Mouse (Mus musculus): ENCODE measurements at regions not wholly inside any gene's neighbourhood (a gene's known extent, or its start where the extent isn't known, plus 50 kb on each side); places are given as distances from the start of the nearest gene placed in this dataset.
"Not testable (repeated sequence)": the region's sequence is repeated elsewhere in the genome, so short reads cannot be mapped to it uniquely, and the experiment has no call there.

DNA sequence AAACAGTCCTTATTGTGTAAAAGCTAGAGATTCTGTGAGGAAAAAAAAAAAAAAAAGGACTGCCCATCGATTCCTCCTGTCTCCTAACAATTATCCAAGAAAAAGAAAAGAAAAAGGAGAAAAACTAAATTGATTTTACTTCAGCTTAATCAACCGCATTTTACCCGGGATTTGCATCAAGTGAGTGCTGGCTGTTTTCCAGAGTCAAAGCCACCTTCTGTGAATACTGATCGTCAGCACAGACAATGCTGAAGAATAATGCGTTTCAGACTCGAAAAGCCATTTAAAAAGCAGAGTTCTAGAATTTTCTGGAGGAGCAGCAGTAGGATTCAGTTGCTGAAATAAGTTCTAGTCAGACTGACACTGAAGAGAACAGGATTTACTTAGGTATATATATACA is 131.1 kb downstream of the Kcnk1 start:
- Histone ChIP-seq H3K4me2 (ENCODE audit: low read depth, low read length) (no peak overlapping the region), H3K4me3 (ENCODE audit: low read length) (no peak overlapping the region), H3K9ac (ENCODE audit: low read length) (no peak overlapping the region), H3K36me3 (ENCODE audit: control insufficient read depth, insufficient read depth) (no peaks in the 10 kb centered on the region), H3K9me3 (replicated peaks; ENCODE audit: control insufficient read depth, low read length) (no peaks in the 10 kb centered on the region), H3K27me3 (ENCODE audit: control insufficient read depth, insufficient read depth, low read length) (no peaks in the 10 kb centered on the region), H3K4me1 (ENCODE audit: control insufficient read depth, insufficient read depth, low read length) (no peaks in the 10 kb centered on the region), H3K27ac (ENCODE audit: low read length) (no peak overlapping the region)
- ATAC-seq (replicated peaks; ENCODE audit: extremely low read depth, insufficient read depth, low FRiP score), result no peak
- WGBS, result 70% methylated on average over 6 of the region's 6 CpGs

DNA sequence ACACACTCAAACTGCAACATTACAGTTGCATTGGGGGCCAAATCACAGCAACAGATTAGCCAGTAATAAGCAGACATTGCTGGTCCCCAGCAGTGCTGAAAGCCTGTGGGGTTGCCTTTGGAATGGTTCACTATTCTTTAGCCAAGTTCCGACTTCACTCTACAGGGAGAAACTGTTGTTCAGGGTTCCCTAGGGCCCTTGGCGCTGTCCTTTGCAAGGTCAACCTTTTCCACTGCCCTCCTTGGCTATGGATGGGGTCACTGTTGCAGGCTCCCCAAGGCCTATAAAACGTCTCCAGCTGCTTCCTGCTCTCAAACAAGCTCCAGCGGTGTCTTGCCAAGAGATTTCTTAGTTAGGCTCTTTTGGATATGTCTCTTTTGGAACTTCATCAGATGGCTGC is 137.1 kb downstream of the Kcnk1 start:
- 63% methylated on average over 4 of the region's 4 CpGs for WGBS
- Histone ChIP-seq H3K4me2 (ENCODE audit: low read depth, low read length) (no peak overlapping the region), H3K4me3 (ENCODE audit: low read length) (no peak overlapping the region), H3K36me3 (ENCODE audit: control insufficient read depth, insufficient read depth) (no peaks in the 10 kb centered on the region), H3K27me3 (ENCODE audit: control insufficient read depth, insufficient read depth, low read length) (peaks cover 2% of the 10 kb centered on the region; the same call in 1 of the 2 replicates), H3K4me1 (ENCODE audit: control insufficient read depth, insufficient read depth, low read length) (no peaks in the 10 kb centered on the region), H3K9me3 (replicated peaks; ENCODE audit: control insufficient read depth, low read length) (no peaks in the 10 kb centered on the region), H3K27ac (ENCODE audit: low read length) (no peak overlapping the region), H3K9ac (ENCODE audit: low read length) (no peak overlapping the region)
- no peak for ATAC-seq (replicated peaks; ENCODE audit: extremely low read depth, insufficient read depth, low FRiP score)

- not testable (repeated sequence) for H3K4me1 ChIP-seq (ENCODE audit: control insufficient read depth, insufficient read depth, low read length); H3K27me3 ChIP-seq (ENCODE audit: control insufficient read depth, insufficient read depth, low read length); H3K9me3 ChIP-seq (replicated peaks; ENCODE audit: control insufficient read depth, low read length); H3K4me3 ChIP-seq (ENCODE audit: low read length); H3K27ac ChIP-seq (ENCODE audit: low read length); H3K9ac ChIP-seq (ENCODE audit: low read length); ATAC-seq (replicated peaks; ENCODE audit: extremely low read depth, insufficient read depth, low FRiP score); H3K4me2 ChIP-seq (ENCODE audit: low read depth, low read length); H3K36me3 ChIP-seq (ENCODE audit: control insufficient read depth, insufficient read depth)
- WGBS, result 94% methylated on average over 4 of the region's 4 CpGs
These were observed 137.9 kb downstream of the Kcnk1 start for GRCm38 (mm10) chr8:126132918-126133317.

- Histone ChIP-seq H3K36me3 (ENCODE audit: control insufficient read depth, insufficient read depth) (no peaks in the 10 kb centered on the region), H3K4me1 (ENCODE audit: control insufficient read depth, insufficient read depth, low read length) (peaks cover 11% of the 10 kb centered on the region; the same call in 1 of the 2 replicates), H3K9me3 (replicated peaks; ENCODE audit: control insufficient read depth, low read length) (no peaks in the 10 kb centered on the region), H3K4me2 (ENCODE audit: low read depth, low read length) (no peak overlapping the region), H3K27ac (ENCODE audit: low read length) (no peak overlapping the region), H3K9ac (ENCODE audit: low read length) (no peak overlapping the region), H3K4me3 (ENCODE audit: low read length) (no peak overlapping the region), H3K27me3 (ENCODE audit: control insufficient read depth, insufficient read depth, low read length) (peaks cover 27% of the 10 kb centered on the region)
- ATAC-seq (replicated peaks; ENCODE audit: extremely low read depth, insufficient read depth, low FRiP score), result no peak
- WGBS, result 50% methylated on average over 10 of the region's 10 CpGs
These were observed 140.1 kb downstream of the Kcnk1 start for GRCm38 (mm10) chr8:126135100-126135499.

GRCm38 (mm10) chr8:126135573-126135972 is 140.6 kb downstream of the Kcnk1 start:
- peaks cover 30% of the 10 kb centered on the region for H3K27me3 ChIP-seq (ENCODE audit: control insufficient read depth, insufficient read depth, low read length)
- H3K4me2 ChIP-seq (ENCODE audit: low read depth, low read length), result no peak overlapping the region
- no peak overlapping the region for H3K9ac ChIP-seq (ENCODE audit: low read length)
- ATAC-seq (replicated peaks; ENCODE audit: extremely low read depth, insufficient read depth, low FRiP score), result no peak
- H3K9me3 ChIP-seq (replicated peaks; ENCODE audit: control insufficient read depth, low read length), result no peaks in the 10 kb centered on the region
- WGBS, result 65% methylated on average over 3 of the region's 3 CpGs
- no peaks in the 10 kb centered on the region for H3K36me3 ChIP-seq (ENCODE audit: control insufficient read depth, insufficient read depth)
- no peak overlapping the region for H3K4me3 ChIP-seq (ENCODE audit: low read length)
- peaks cover 11% of the 10 kb centered on the region; the same call in 1 of the 2 replicates for H3K4me1 ChIP-seq (ENCODE audit: control insufficient read depth, insufficient read depth, low read length)
- H3K27ac ChIP-seq (ENCODE audit: low read length), result no peak overlapping the region

DNA sequence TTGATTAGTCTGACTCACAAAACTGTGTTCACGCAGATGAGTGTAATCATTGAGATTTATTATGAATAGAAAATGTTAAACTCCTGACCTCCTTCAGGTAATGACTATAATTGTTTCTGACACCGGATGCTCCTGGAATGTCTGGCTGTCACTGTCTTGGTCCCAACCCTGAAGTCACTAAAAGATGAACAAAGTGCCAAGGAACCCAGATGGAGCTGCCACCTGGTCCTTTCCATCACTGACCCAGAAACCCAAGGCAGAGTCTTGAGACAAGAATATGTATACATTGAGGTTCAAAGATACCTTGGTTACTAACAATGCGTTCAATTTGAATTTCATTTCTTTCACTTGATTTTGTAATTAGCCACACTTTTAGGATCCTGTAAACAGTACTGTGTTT is 142.0 kb downstream of the Kcnk1 start:
- no peaks in the 10 kb centered on the region for H3K9me3 ChIP-seq (replicated peaks; ENCODE audit: control insufficient read depth, low read length)
- H3K27me3 ChIP-seq (ENCODE audit: control insufficient read depth, insufficient read depth, low read length), result peaks cover 38% of the 10 kb centered on the region
- no peak for ATAC-seq (replicated peaks; ENCODE audit: extremely low read depth, insufficient read depth, low FRiP score)
- peaks cover 11% of the 10 kb centered on the region; the same call in 1 of the 2 replicates for H3K4me1 ChIP-seq (ENCODE audit: control insufficient read depth, insufficient read depth, low read length)
- H3K4me2 ChIP-seq (ENCODE audit: low read depth, low read length), result no peak overlapping the region
- WGBS, result 80% methylated on average over 3 of the region's 3 CpGs
- H3K4me3 ChIP-seq (ENCODE audit: low read length), result no peak overlapping the region
- no peaks in the 10 kb centered on the region for H3K36me3 ChIP-seq (ENCODE audit: control insufficient read depth, insufficient read depth)
- H3K9ac ChIP-seq (ENCODE audit: low read length), result no peak overlapping the region
- no peak overlapping the region for H3K27ac ChIP-seq (ENCODE audit: low read length)

GRCm38 (mm10) chr8:126137452-126137851 is 142.5 kb downstream of the Kcnk1 start:
- H3K9ac ChIP-seq (ENCODE audit: low read length), result no peak overlapping the region
- H3K4me3 ChIP-seq (ENCODE audit: low read length), result no peak overlapping the region
- no peak overlapping the region for H3K27ac ChIP-seq (ENCODE audit: low read length)
- H3K4me1 ChIP-seq (ENCODE audit: control insufficient read depth, insufficient read depth, low read length), result peaks cover 11% of the 10 kb centered on the region; the same call in 1 of the 2 replicates
- ATAC-seq (replicated peaks; ENCODE audit: extremely low read depth, insufficient read depth, low FRiP score), result no peak
- WGBS, result 67% methylated on average over 4 of the region's 4 CpGs
- no peak overlapping the region for H3K4me2 ChIP-seq (ENCODE audit: low read depth, low read length)
- no peaks in the 10 kb centered on the region for H3K9me3 ChIP-seq (replicated peaks; ENCODE audit: control insufficient read depth, low read length)
- H3K36me3 ChIP-seq (ENCODE audit: control insufficient read depth, insufficient read depth), result no peaks in the 10 kb centered on the region
- peaks cover 40% of the 10 kb centered on the region for H3K27me3 ChIP-seq (ENCODE audit: control insufficient read depth, insufficient read depth, low read length)

DNA sequence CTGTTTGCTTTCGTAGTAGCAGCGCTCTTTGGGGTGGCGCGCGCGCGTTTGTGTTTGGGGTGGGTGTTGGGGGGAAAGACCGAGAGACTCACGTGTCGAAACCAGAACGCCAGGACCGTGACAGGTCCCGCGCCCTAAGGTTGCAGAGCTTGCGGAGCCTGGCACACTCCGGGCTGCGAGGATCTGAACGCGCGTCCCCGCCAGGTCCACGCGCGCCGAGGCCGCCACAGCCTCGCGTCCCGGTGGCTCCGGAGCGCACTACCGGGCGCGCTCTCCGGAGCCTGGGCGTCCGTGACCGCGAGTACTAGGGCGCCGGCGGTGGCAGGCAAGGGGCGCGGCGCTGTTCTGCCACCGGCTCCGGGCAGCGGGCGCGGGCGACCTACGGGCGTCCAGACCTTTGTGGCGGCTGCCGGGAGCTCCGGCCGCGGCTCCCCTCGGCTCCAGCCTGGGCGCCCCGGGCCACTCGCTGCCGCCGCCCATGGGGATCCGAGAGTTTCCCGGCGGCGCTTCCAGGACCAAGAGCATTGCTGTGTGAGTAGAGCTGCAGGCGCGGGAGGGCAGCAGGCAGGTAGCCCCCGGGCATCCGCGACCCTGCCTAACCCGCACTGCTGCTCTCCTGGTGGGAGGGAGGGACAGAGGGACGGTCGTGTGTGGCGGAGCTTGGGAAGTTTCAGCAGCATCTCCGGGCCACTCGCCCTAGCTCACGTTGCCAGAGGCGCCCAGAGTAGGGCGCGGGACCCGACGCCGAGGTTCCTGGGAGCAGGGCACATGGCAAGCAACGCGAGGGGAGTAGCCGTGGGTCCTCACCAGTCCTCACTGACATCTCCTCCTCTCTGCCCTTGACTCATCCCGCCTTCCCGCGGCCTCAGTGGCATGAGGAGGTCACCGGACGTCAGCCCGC is 143.9 kb downstream of the Kcnk1 start:
- ATAC-seq (replicated peaks; ENCODE audit: extremely low read depth, insufficient read depth, low FRiP score), result 0 out of 2 replicates have a peak, but pooled peaks have one; percentile 23
- peak overlapping the region; percentile 60 for H3K4me3 ChIP-seq (ENCODE audit: low read length)
- H3K9ac ChIP-seq (ENCODE audit: low read length), result peak overlapping the region; percentile 52
- peaks cover 40% of the 10 kb centered on the region for H3K27me3 ChIP-seq (ENCODE audit: control insufficient read depth, insufficient read depth, low read length)
- WGBS, result under 1% methylated on average over 95 of the region's 95 CpGs
- H3K4me2 ChIP-seq (ENCODE audit: low read depth, low read length), result peak overlapping the region; percentile 95
- H3K36me3 ChIP-seq (ENCODE audit: control insufficient read depth, insufficient read depth), result no peaks in the 10 kb centered on the region
- peaks cover 11% of the 10 kb centered on the region; the same call in 1 of the 2 replicates for H3K4me1 ChIP-seq (ENCODE audit: control insufficient read depth, insufficient read depth, low read length)
- H3K9me3 ChIP-seq (replicated peaks; ENCODE audit: control insufficient read depth, low read length), result no peaks in the 10 kb centered on the region
- H3K27ac ChIP-seq (ENCODE audit: low read length), result no peak overlapping the region

- no peak for ATAC-seq (replicated peaks; ENCODE audit: extremely low read depth, insufficient read depth, low FRiP score)
- H3K36me3 ChIP-seq (ENCODE audit: control insufficient read depth, insufficient read depth), result no peaks in the 10 kb centered on the region
- H3K4me2 ChIP-seq (ENCODE audit: low read depth, low read length), result peak overlapping the region; percentile 95
- H3K9ac ChIP-seq (ENCODE audit: low read length), result no peak overlapping the region; the same call in 1 of the 2 replicates
- peaks cover 11% of the 10 kb centered on the region; the same call in 1 of the 2 replicates for H3K4me1 ChIP-seq (ENCODE audit: control insufficient read depth, insufficient read depth, low read length)
- H3K27ac ChIP-seq (ENCODE audit: low read length), result no peak overlapping the region
- WGBS, result 19% methylated on average over 11 of the region's 11 CpGs
- H3K4me3 ChIP-seq (ENCODE audit: low read length), result peak overlapping the region; percentile 60
- H3K27me3 ChIP-seq (ENCODE audit: control insufficient read depth, insufficient read depth, low read length), result peaks cover 40% of the 10 kb centered on the region
- H3K9me3 ChIP-seq (replicated peaks; ENCODE audit: control insufficient read depth, low read length), result no peaks in the 10 kb centered on the region
These were observed 144.5 kb downstream of the Kcnk1 start for GRCm38 (mm10) chr8:126139546-126139870.

Data from heart, embryonic 16.5 days (tissue).